Comparison of ENCODE assay signal across 7 mouse cellular contexts in the genomic region with DNA sequence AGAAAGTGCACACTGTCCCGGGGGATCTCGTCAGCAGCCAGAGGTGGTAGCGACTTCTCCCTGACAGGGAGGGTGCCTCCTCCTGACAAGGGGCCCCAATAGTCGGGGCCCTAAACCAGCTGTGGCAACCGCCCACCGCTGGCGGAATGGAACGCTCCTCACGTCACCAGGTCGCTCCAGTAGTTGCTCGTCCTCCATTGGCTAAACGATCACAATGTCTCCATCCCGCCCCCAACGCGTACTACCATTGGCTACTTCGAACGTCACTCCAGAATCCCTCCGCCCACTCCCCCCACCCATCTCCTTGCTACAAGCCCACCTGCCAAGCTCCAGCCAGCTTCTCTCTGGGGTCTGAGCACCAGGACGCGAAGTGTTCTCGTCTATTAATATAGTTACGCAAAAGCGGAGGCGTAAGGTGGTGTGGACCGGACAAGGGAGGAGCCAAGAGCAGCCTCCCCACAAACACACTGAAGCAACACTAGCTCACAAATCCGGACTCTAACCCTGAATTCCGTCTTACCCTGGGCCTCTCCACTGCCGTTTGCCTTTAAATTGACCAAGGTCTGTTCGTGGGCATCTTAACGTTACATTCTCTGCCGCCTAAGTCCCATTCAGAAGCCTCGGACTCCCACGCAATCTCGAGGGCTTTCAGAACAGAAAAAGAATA. TPM values are rescaled to one million over a fixed set of nuclear protein-coding genes. Genes with fewer than 3 reads are reported as not detected.
DNase-seq lines count a peak whose midpoint lies in the region; ATAC-seq lines count a peak whose summit lies in the region.

A gene (minus strand): TSS at position 360 of the 667 bp plus-strand sequence.

- WGBS in embryonic facial prominence, embryonic 10.5 days = 19% methylated on average over 34 of the region's 34 CpGs
- 10% methylated on average over 34 of the region's 34 CpGs for WGBS in limb, embryonic 10.5 days
- WGBS in midbrain, embryonic 13.5 days = 18% methylated on average over 34 of the region's 34 CpGs

- DNase-seq in adrenal gland, postnatal 10 days = peak; percentile 90
- peak; percentile 90 for DNase-seq in embryonic facial prominence, embryonic 10.5 days (ENCODE audit: low spot score)
- DNase-seq in kidney, adult 11 months = peak; percentile 86
- DNase-seq in limb, embryonic 10.5 days (ENCODE audit: low spot score) = peak; percentile 84
- DNase-seq in spleen, adult 12 weeks (ENCODE audit: low spot score) = peak; percentile 65

- H3K36me3 ChIP-seq in embryonic facial prominence, embryonic 10.5 days (replicated peaks) = no peaks in the 10 kb centered on the region
- no peaks in the 10 kb centered on the region for H3K36me3 ChIP-seq in limb, embryonic 10.5 days
- peaks cover 3% of the 10 kb centered on the region; the same call in 1 of the 2 replicates for H3K36me3 ChIP-seq in midbrain, embryonic 13.5 days

- peak within 1 kb of the TSS; percentile 58 for H3K4me2 ChIP-seq in midbrain, embryonic 13.5 days (replicated peaks)

- peak within 1 kb of the TSS; percentile 78 for H3K27ac ChIP-seq in embryonic facial prominence, embryonic 10.5 days (replicated peaks)
- H3K27ac ChIP-seq in limb, embryonic 10.5 days = peak within 1 kb of the TSS; percentile 84
- peak within 1 kb of the TSS; percentile 68 for H3K27ac ChIP-seq in midbrain, embryonic 13.5 days

- peaks cover 5% of the 10 kb centered on the region; the same call in 1 of the 2 replicates for H3K4me1 ChIP-seq in embryonic facial prominence, embryonic 10.5 days
- peaks cover 6% of the 10 kb centered on the region; the same call in 1 of the 2 replicates for H3K4me1 ChIP-seq in limb, embryonic 10.5 days
- peaks cover 26% of the 10 kb centered on the region for H3K4me1 ChIP-seq in midbrain, embryonic 13.5 days (replicated peaks)

- H3K27me3 ChIP-seq in embryonic facial prominence, embryonic 10.5 days (replicated peaks; ENCODE audit: low read depth, poor library complexity, severe bottlenecking) = peaks cover 11% of the 10 kb centered on the region; the same call in 1 of the 2 replicates
- H3K27me3 ChIP-seq in limb, embryonic 10.5 days (ENCODE audit: low read depth, poor library complexity, severe bottlenecking) = peaks cover 18% of the 10 kb centered on the region
- H3K27me3 ChIP-seq in midbrain, embryonic 13.5 days = no peaks in the 10 kb centered on the region

- ATAC-seq in granulocyte monocyte progenitor cell, adult 5-6 weeks (replicated peaks; ENCODE audit: poor library complexity, severe bottlenecking) = peak; percentile 95
- peak; percentile 99 for ATAC-seq in midbrain, embryonic 13.5 days

- peak within 1 kb of the TSS; percentile 71 for H3K4me3 ChIP-seq in embryonic facial prominence, embryonic 10.5 days
- peak within 1 kb of the TSS; percentile 73 for H3K4me3 ChIP-seq in limb, embryonic 10.5 days
- H3K4me3 ChIP-seq in midbrain, embryonic 13.5 days (replicated peaks) = peak within 1 kb of the TSS; percentile 62

- H3K9me3 ChIP-seq in embryonic facial prominence, embryonic 10.5 days = no peaks in the 10 kb centered on the region
- H3K9me3 ChIP-seq in limb, embryonic 10.5 days (replicated peaks) = no peaks in the 10 kb centered on the region
- no peaks in the 10 kb centered on the region for H3K9me3 ChIP-seq in midbrain, embryonic 13.5 days

- peak within 1 kb of the TSS; percentile 73 for H3K9ac ChIP-seq in midbrain, embryonic 13.5 days (replicated peaks)

RNA-seq across cellular contexts. Expression of the gene that starts here (rescaled TPM):
- total RNA-seq in adrenal gland, postnatal 10 days (2021) = 10 to 100 TPM; 19.1 to 21.0 TPM
- 1.9 and 3.1 TPM in 2 replicates for polyA plus RNA-seq in embryonic facial prominence, embryonic 10.5 days (2016; fragmentation: Nextera tagmentation; extraction: Ambion mirVana)
- total RNA-seq in granulocyte monocyte progenitor cell, adult 5-6 weeks (2014; fragmentation: Nextera tagmentation) = 22.9 and 26.2 TPM in 2 replicates
- 5.6 and 8.3 TPM in 2 replicates for total RNA-seq in granulocyte monocyte progenitor cell, adult 5-6 weeks (2017)
- polyA plus RNA-seq in limb, embryonic 10.5 days (2016; fragmentation: Nextera tagmentation; extraction: Ambion mirVana) = 2.3 and 2.7 TPM in 2 replicates
- polyA plus RNA-seq in midbrain, embryonic 13.5 days (2015; fragmentation: Nextera tagmentation; extraction: Ambion mirVana) = 8.5 and 8.6 TPM in 2 replicates

Comparison
In these comparisons a context has a peak if more than half of its experiments do, and no peak if none do; other contexts are left out.
1. Peak in every context shown above with its lines: DNase-seq, ATAC-seq, H3K4me3 ChIP-seq and H3K27ac ChIP-seq.